Mouse (Mus musculus) heart, adult 18-20 months (tissue): Measurements from ENCODE around the gene Trim71. TPM values are rescaled to one million over a fixed set of nuclear protein-coding genes. Genes with fewer than 3 reads are reported as not detected.

Experiments
- DNase-seq, 2 experiments: peaks; one replicate each; pipeline ENCODE4 v3.0.0; 2021 to 2022; ENCODE audit warnings: mixed read lengths in 1 of 2
- long read RNA-seq, 2 experiments: library from polyadenylated mRNA; stranded (forward); transcript quantifications; one replicate each; pipeline ENCODE4 v2.0.0; 2021
- total RNA-seq, 2 experiments: library from RNA; stranded (reverse); gene quantifications; 2 replicates each; pipeline ENCODE4 v1.2.3; 2021

Trim71 gene
- total RNA-seq: not detected
- long read RNA-seq, experiment 1: 0 reads
- long read RNA-seq, experiment 2: 0 reads

- DNase-seq: no peak
Observed at GRCm38 (mm10) chr9:114563761-114564606, at the start of gene Trim71. Trim71 (minus strand) TSS chr9:114564369.

- DNase-seq: no peak
Observed at GRCm38 (mm10) chr9:114613026-114613425, 48.9 kb upstream of the Trim71 start.

GRCm38 (mm10) chr9:114612566-114612965, 48.4 kb upstream of the Trim71 start:
- DNase-seq: no peak

GRCm38 (mm10) chr9:114610266-114610665, 46.1 kb upstream of the Trim71 start:
- DNase-seq: no peak

- no peak for DNase-seq
Observed at GRCm38 (mm10) chr9:114603876-114604540, 39.8 kb upstream of the Trim71 start.

DNA sequence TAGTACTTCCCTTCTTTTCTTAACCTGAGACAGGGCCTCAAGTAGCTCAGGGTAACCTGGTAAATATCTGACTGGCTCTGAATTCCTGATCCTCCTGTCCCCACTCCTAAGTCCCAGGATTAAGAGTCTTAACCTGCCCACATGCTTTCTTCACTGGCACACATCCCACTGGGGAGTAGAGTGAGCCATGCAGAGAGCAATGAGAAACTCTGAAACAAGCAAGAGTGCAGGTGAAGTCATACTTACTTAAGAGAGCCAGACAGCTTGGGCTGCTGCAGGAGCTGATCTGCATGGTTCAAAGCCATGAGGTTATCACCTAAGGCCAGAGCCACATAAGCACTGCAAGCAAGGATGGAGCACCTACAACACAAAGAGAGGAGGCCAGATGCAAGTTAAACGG, 36.9 kb upstream of the Trim71 start:
- DNase-seq: no peak

- DNase-seq: no peak
Observed at GRCm38 (mm10) chr9:114585017-114585345, 20.8 kb upstream of the Trim71 start.

- DNase-seq: no peak
Observed at GRCm38 (mm10) chr9:114584183-114585016, 20.2 kb upstream of the Trim71 start.

DNA sequence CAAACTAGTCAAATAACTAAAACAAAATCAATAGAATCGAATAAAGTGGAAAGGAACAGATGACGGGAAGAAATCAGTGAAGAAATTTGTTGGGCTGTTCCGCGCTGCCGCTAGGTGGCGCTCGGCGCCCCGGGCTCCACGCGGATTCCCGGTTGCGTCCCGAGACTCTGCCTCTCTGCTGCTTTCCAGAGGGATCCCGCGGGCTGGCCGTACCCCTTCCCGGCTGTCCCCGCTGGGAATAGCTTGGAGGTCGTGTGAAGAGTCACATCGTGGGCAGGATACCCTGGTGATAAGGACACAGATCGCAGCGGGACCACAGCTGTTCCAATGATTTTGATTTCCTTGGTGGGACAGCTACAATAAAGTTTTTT, 19.6 kb upstream of the Trim71 start:
- peak; percentile 66 to 80 for DNase-seq

GRCm38 (mm10) chr9:114578646-114579045, 14.5 kb upstream of the Trim71 start:
- DNase-seq: peak in 1 of 2 experiments; percentile 7

DNA sequence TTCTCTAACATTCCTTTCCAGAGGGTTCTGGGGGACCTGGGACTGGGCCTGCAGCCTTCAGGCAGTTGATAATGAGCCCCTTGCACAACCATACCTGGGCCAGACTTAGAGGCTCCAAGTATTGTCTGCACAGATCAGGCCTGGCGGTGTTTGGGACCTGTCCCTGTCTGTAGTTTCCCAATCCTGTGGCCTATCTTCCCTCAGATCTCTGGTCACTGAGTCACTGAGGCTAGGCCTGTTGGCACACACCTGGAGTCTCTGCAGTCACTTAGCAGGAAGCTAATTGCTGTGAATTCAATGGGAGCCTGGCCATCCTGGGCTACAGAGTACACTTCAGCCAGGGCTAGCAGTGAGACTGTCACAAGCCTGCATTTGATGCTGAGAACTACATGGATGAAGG, 11.8 kb upstream of the Trim71 start:
- DNase-seq: no peak

DNA sequence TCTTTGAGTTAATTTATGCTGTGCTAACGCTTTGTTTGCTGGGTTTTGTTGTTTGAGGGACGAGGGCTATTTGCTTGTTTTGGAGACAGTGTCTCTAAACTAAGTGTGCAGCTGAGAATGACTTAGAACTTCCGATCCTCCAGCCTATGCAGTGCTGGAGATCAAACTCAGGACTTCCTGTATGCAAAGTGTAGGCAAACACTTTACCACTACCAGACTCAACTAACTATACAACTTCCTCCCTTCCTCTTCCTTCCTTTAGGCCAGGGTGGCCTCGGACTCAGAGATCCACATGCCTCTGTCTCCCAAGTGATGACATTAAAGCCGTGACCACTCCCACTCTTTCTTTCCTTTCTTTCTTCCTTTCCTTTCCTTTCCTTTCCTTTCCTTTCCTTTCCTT, 9.4 kb upstream of the Trim71 start:
- no peak for DNase-seq

DNA sequence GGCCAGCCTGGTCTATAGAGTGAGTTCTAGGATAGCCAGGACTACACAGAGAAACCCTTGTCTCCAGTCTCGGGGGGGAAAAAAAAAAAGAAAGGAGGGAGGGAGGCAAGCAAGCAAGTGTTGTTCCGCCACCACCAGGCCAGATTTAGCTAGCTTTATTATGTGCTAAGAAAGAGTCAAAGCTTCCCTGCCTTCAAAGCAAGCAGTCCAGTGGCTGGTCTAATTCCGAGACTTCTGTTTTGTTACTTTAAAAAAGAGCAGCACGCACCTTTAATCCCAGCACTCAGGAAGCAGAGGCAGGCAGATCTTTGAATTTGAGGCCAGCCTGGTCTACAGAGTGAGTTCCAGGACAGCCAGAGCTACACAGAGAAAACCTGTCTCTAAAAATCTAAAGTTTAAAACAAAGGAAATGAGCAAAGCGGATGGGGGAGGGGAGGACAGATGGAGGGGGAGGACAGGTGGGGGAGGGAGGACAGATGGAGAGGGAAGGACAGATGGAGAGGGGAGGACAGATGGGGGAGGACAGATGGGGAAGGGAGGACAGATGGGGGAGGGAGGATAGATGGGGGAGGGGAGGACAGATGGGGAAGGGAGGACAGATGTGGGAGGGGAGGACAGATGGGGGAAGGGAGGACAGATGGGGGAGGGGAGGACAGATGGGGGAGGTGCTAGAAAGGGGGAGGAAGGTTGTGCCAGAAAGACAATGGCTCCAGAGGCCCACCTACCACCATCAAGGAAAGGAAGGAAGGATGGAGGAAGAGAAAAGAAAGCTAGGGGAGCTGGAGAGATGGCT, 4.7 kb upstream of the Trim71 start:
- no peak for DNase-seq

GRCm38 (mm10) chr9:114564667-114565066, 498 bp upstream of the Trim71 start:
- DNase-seq: no peak

DNA sequence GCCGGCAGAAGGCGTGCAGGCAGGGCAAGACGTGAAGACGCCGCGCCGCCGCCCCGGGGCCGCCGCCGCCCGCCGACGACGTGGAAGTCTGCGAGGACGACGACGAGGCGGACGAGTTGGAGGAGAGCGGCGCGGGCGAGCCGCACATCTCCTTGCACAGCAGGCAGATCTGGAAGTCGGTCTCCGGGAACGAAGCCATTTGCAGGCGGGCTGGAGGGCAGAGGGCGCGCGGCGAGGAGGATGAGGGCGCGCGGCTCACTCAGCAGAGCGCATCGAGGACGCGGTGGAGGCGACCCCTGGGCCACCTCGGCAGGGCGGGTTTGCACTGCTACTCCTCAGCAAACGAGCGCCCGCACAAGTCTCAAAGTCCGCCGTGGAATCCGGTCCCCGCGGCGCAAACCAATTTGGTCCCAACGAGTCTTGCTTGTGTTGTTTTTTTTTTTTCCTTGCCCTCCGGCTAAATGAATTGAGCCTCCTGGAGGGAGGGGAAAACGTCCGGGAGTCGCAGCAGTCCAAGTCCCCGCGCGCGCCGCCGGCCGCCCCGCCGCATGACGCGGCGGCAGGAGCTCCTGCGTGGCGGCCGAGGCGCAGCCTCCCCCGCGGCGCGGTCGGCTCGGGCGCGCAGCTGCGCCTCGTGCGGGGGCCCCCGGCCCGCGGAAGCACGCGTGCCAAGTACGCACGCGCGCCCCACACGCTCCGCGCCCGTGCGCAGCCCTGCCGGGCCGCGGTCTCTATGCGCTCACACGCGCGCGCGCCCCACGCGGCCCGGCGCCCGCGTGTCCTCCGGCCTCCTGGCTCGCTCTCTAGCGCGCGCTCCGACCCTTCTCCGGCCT, 1.0 kb downstream of the Trim71 start:
- DNase-seq: no peak

DNA sequence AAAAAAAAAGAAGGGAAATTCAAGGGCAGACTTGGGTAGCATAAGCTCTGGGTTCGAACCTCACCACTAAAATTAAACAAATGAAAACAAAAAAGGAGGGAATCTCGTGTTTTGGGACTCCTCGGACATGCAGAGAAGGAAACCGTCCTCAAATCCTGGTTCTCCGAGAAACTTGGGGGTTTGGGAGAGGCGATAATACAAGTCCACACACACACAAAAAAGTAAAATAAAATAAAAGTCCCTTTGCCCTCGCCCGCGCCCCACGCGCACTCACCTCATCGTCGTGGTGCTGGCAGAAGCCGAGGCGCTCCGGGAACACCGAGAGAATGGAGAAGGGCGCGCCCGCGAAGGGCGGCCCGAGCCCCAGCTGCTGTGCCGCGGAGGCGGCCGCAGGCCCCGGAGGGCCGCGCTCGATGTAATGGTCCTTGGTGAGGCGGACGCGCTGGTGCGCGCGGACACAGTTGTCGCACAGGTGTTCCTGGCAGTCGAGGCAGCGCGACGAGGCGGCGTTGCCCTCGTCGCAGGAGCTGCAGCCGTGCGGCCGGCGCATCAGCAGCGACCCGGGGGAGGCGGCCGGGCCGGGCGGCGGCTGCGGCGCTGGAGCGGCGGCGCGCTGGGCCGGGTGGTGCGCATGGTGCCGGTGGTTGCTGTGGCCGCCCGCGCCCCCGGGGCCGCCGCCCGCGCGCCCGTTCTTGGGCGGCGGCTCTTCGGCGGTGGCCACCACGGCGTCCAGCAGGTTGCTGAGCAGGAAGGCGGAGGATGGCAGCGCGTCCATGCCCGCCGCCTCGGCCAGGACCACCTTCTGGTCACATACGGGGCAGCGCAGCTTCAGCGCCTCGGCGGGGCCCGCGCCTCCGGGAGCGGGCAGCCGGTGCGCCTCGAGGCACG, 1.9 kb downstream of the Trim71 start:
- DNase-seq: no peak

DNA sequence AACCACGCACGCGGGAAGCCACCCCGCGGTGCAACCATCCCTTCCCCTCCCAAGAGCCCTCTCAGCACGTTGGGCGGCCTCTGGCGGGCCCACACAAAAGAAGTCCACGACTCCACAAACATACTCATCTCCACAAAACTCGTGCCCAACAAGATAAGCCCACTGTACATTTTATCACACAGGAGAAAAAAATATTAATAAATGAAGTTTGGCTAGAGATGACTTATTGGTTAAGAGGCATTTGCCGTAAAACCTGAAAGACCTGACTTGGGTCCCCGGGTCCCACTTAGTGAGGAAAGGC, 2.5 kb downstream of the Trim71 start:
- no peak for DNase-seq

- DNase-seq: no peak
Observed at GRCm38 (mm10) chr9:114560771-114561670, 3.1 kb downstream of the Trim71 start.

DNA sequence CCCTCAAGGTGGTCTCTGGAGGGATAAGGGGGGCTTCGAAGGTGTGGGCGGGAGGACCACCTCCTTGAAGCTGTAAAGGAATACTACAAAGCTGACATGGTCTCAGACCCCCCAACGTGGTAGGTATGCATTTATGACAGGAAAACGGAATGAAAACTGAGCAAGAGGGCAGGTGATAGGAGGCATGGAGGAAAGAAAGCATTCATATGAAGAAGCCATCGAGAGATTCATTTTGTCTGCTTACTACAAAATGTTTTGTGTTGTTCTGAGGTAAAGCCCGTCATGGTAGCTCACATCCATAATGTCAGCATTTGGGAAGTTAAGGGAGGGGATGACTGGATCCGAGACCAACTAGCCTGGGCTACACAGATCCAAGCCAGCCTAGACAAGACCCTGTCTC, 4.0 kb downstream of the Trim71 start:
- DNase-seq: no peak
